Mouse (Mus musculus) forebrain, embryonic 11.5 days (tissue): ENCODE measurements around the gene Pou3f1. TPM values are rescaled to one million over a fixed set of nuclear protein-coding genes. Genes with fewer than 3 reads are reported as not detected.

Source experiments
- ATAC-seq: fragments of 200-750 bp; cut with Nextera tagmentation; replicated peaks from 2 replicates; pipeline ENCODE4 v1.8.0; 2017; ENCODE audit warnings: moderate TSS enrichment; ENCODE audit not compliant: low FRiP score
- DNase-seq: peaks from one replicate; pipeline ENCODE4 v3.0.0-alpha.2; 2017; ENCODE audit warnings: low spot score
- H3K27ac ChIP-seq: fragments of 300-500 bp; sonication (generic); 2 replicates; pipeline ENCODE4 v1.5.1; 2014; ENCODE audit warnings: low read depth, low read length
- H3K27me3 ChIP-seq: fragments of 300-500 bp; sonication (generic); 2 replicates; pipeline ENCODE4 v1.6.1; 2014; ENCODE audit warnings: mild to moderate bottlenecking, low read length, mixed read lengths; ENCODE audit not compliant: control insufficient read depth, insufficient read depth
- H3K36me3 ChIP-seq: fragments of 300-500 bp; sonication (generic); 2 replicates; pipeline ENCODE4 v1.6.1; 2014; ENCODE audit warnings: mild to moderate bottlenecking, low read length, moderate library complexity, mixed read lengths; ENCODE audit not compliant: control insufficient read depth, insufficient read depth
- H3K4me1 ChIP-seq: fragments of 300-500 bp; sonication (generic); replicated peaks from 2 replicates; pipeline ENCODE4 v1.6.1; 2014; ENCODE audit warnings: low read length, mixed read lengths; ENCODE audit not compliant: control insufficient read depth, insufficient read depth
- H3K4me2 ChIP-seq: fragments of 300-500 bp; sonication (generic); 2 replicates; pipeline ENCODE4 v1.6.1; 2014; ENCODE audit warnings: low read depth, mild to moderate bottlenecking, low read length, moderate library complexity, mixed read lengths; ENCODE audit not compliant: severe bottlenecking
- H3K4me3 ChIP-seq: fragments of 300-500 bp; sonication (generic); 2 replicates; pipeline ENCODE4 v1.5.1; 2014; ENCODE audit warnings: low read depth, low read length
- H3K9ac ChIP-seq: fragments of 300-500 bp; sonication (generic); 2 replicates; pipeline ENCODE4 v1.6.1; 2014; ENCODE audit warnings: low read length
- H3K9me3 ChIP-seq: fragments of 300-500 bp; sonication (generic); 2 replicates; pipeline ENCODE4 v1.6.1; 2016; ENCODE audit warnings: low read length, mixed read lengths; ENCODE audit not compliant: control insufficient read depth
- WGBS: fragments of 180-500 bp; shearing (Covaris S2); extraction: QIAGEN DNeasy Blood & Tissue Kit; methylation state at CpG from one replicate; pipeline ENCODE4 v1.1.7; 2014; 5-methylcytosine and 5-hydroxymethylcytosine counted together
- polyA plus RNA-seq: library from polyadenylated mRNA; unstranded; fragments of >200 nt; fragmentation: Nextera tagmentation; extraction: Ambion mirVana; gene quantifications from 2 replicates; pipeline ENCODE4 v1.2.1, GENCODE M21; 2014

Gene Pou3f1
- polyA plus RNA-seq, 1 experiment from 2014 or later: 8.6 TPM

DNA sequence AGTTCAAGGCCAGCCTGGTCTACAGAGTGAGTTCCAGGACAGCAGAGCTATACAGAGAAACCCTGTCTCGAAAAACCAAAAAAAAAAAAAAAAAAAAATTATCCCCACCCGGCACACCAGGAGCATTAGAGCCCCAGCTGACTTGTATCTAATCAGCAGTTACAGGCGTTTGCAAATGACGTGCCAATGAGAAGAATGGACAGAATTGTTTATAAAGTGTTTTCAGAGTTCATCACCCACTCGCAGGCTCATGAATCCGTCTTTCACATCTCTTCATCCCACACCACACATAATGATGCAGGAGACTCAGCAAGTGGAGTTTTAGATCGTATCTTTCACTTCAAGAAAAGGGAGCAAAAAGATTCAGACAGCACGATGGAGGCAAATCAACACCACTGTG, 28.8 kb downstream of the Pou3f1 start:
- 93% methylated on average over 8 of the region's 8 CpGs for WGBS
- H3K36me3 ChIP-seq: peaks cover 2% of the 10 kb centered on the region; the same call in 1 of the 2 replicates
- H3K9me3 ChIP-seq: no peaks in the 10 kb centered on the region

DNA sequence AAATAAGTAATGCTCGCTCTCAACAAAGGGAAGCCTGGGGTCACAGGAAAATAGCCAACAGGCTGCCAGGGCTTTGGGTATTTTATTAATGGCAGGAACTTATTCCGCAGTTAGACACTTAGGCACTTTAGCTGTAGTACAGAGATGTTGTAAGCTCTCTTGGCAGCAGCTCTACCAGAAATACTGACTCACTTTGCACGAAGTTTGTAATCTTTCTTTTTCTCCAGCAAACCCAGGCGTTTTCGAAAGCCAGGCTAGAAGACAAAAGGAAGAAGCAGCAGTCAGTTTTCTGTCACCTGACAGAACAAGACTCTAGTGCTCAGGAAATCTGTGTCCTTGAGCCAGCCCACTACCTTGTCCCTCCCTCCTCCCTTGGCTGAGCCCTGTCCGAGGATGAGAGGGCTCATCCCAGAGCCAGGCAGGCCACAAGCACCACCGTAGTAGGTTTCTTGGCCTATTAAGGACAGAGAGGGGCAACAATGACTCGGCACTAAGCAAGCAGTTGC, 29.3 kb downstream of the Pou3f1 start:
- WGBS: 91% methylated on average over 8 of the region's 8 CpGs
- no peak overlapping the region for H3K9ac ChIP-seq
- H3K4me1 ChIP-seq: no peaks in the 10 kb centered on the region
- H3K36me3 ChIP-seq: peaks cover 2% of the 10 kb centered on the region; the same call in 1 of the 2 replicates
- no peaks in the 10 kb centered on the region for H3K27me3 ChIP-seq
- H3K27ac ChIP-seq: no peak overlapping the region
- no peaks in the 10 kb centered on the region for H3K9me3 ChIP-seq
- H3K4me2 ChIP-seq: no peak overlapping the region
- H3K4me3 ChIP-seq: no peak overlapping the region
- ATAC-seq (no peak), DNase-seq (no peak)

More for the DNA sequence above, 28.8 kb downstream of the Pou3f1 start:
- no peak overlapping the region for H3K9ac ChIP-seq
- H3K4me1 ChIP-seq: no peaks in the 10 kb centered on the region
- no peaks in the 10 kb centered on the region for H3K27me3 ChIP-seq
- H3K4me2 ChIP-seq: no peak overlapping the region
- no peak overlapping the region for H3K4me3 ChIP-seq
- H3K27ac ChIP-seq: no peak overlapping the region
- no peak for DNase-seq
- no peak for ATAC-seq

DNA sequence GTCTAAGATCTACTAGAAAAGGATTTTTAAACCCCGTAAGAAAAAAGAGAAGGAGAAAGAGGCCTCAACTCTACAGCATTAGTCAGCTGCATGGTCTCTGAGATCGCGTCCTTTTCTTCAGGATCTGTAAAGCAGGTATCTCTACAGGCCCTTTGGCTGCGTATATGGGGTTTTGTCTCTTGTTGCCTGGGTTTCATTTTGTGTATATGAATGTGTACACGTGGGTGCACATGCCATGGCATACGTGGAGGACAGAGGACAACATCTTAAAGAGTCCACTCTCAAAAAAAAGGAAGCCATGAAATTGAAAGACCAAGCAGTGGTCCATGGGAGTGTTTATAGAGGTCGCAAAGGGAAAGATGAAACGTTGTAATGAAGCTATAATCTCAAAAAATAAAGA, 34.8 kb downstream of the Pou3f1 start:
- Histone ChIP-seq H3K36me3 (no peaks in the 10 kb centered on the region), H3K27ac (no peak overlapping the region), H3K9ac (no peak overlapping the region; the same call in 1 of the 2 replicates), H3K9me3 (no peaks in the 10 kb centered on the region), H3K27me3 (0 out of 2 replicates have a peak, but pooled peaks cover 2% of the 10 kb centered on the region), H3K4me3 (no peak overlapping the region), H3K4me2 (no peak overlapping the region), H3K4me1 (peaks cover 4% of the 10 kb centered on the region; the same call in 1 of the 2 replicates)
- no peak for ATAC-seq
- no peak for DNase-seq
- 87% methylated on average over 8 of the region's 8 CpGs for WGBS

DNA sequence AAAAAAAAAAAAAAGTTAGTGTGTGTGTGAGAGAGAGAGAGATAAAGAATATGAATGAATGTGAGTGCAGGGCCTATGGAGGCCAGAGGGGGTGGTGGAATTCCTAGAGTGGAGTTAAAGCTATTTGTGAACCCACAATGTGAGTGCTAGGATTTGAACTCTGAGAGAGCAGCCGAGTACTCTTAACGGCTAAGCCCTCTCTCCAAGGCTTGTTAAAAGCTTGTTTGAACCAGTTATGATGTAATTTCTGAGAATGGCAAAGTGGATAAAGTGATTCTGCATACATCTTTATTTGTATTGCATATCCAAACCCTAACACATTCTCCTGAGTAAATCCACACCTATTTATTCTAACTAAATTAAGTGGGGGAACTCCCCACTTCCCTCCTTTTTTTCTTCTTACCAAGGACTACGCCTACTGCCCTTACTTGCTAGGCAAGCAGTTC, 35.8 kb downstream of the Pou3f1 start:
- peaks cover 4% of the 10 kb centered on the region; the same call in 1 of the 2 replicates for H3K4me1 ChIP-seq
- no peak for DNase-seq
- H3K9me3 ChIP-seq: no peaks in the 10 kb centered on the region
- H3K36me3 ChIP-seq: no peaks in the 10 kb centered on the region
- H3K4me3 ChIP-seq: peak overlapping the region; percentile 91
- no peak overlapping the region for H3K27ac ChIP-seq
- H3K27me3 ChIP-seq: 0 out of 2 replicates have a peak, but pooled peaks cover 2% of the 10 kb centered on the region
- peak overlapping the region; percentile 72 for H3K4me2 ChIP-seq
- peak overlapping the region; percentile 81 for H3K9ac ChIP-seq
- WGBS: 74% methylated on average over 3 of the region's 3 CpGs
- ATAC-seq: no peak

DNA sequence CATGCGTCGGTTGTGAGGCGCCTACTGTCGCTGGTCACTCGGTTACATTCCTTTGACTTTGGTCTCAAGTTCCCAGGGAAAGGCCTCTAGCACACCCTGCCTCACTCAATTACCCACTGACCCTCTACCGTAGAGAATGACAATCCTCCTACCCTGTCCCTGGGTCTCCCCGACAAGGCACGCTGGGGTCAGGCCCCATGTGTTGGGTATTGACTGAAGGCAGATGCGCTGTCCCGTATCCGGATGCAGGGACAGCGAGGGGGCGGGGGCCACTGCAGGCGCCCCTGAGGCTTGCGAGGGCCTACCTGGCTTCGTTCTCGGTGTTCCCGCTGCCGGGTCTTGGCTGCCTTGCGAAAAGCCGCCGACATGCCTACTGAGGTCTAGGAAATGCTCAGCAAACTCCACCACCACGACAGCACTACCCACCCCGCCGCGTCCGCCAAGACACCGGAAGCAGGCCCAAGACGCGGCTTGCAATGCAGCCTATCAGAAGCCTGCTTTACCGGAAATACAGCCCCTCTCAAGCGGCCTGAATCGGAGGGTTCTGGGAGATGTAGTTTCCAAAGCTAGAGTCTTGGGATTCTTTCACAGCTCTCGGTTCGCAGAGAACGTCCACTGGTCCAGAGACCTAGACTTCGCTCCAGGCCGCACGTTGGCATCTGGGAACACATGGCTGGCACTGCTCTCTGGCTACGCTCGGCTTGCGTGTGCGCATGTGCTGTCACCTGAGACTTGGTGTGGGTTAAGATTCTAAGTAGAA, 36.7 kb downstream of the Pou3f1 start, which contains the start of gene Utp11:
Utp11 (minus strand) TSS at position 466 of the 760 bp plus-strand sequence.
- H3K9ac ChIP-seq: peak within 1 kb of the TSS; percentile 81
- H3K27ac ChIP-seq: no peak within 1 kb of the TSS
- no peaks in the 10 kb centered on the region for H3K9me3 ChIP-seq
- H3K4me3 ChIP-seq: peak within 1 kb of the TSS; percentile 91
- H3K36me3 ChIP-seq: no peaks in the 10 kb centered on the region
- WGBS: under 1% methylated on average over 43 of the region's 43 CpGs
- peaks cover 4% of the 10 kb centered on the region; the same call in 1 of the 2 replicates for H3K4me1 ChIP-seq
- DNase-seq (peak; percentile 88), ATAC-seq (peak; percentile 96)
- H3K27me3 ChIP-seq: 0 out of 2 replicates have a peak, but pooled peaks cover 2% of the 10 kb centered on the region
- peak within 1 kb of the TSS; percentile 72 for H3K4me2 ChIP-seq

DNA sequence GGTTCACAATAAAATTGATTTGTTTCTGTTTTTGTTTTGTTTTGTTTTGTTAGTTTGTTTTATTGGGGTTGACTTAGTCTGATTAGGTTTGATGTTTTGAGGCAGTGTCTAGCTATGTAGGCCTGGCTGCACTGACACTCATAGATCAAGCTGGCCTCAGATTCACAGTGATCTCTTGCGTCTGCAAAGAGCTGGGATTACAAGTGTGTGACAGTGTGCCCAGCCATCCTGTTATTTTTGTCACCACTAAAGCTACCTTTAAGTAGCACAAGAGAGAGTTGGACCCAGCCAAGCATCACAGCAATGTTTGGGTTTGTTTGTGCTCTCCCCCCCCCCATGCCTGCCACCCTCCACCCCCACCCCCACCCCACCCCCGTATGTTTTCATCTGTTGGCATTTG, 38.0 kb downstream of the Pou3f1 start:
- Histone ChIP-seq H3K27ac (no peak overlapping the region), H3K4me3 (no peak overlapping the region), H3K9ac (no peak overlapping the region), H3K4me1 (peaks cover 4% of the 10 kb centered on the region; the same call in 1 of the 2 replicates), H3K36me3 (no peaks in the 10 kb centered on the region), H3K27me3 (0 out of 2 replicates have a peak, but pooled peaks cover 2% of the 10 kb centered on the region), H3K9me3 (no peaks in the 10 kb centered on the region), H3K4me2 (no peak overlapping the region)
- 77% methylated on average over 2 of the region's 2 CpGs for WGBS
- DNase-seq: no peak
- no peak for ATAC-seq

DNA sequence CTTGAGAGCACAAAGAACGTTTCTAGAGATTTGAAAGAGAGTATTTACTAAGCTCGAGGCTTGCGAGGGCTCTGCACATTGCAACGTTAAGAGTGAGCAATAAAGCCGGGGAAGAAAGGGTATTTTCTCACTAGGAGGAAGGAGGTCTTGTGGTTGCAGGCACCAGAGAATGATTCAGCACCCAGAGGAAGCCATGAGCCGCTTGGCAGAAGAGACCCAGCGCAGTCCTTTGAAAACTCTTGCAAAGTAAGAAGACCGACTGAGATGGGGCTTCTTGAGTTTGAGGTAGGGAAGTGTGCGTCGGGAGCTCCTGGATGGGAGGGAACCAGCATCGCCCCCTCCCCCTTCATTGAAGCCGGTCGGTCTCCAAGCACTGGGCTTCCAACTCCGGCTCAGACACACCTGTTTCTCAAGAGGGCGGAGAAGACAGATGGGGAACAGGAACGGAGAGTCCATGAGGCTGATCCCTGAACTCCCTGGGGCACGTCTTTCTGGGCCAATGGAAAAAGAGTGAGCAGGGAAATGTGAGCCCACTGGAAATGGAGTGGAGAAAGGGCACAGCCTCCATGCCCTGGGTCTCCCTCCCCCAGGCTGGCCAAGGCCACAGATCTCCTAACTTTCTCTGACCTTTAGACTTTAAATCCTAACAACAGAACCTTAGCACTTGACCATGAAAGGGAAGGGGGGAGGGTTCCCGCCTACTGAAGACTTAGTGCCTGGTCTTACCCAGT, 39.3 kb downstream of the Pou3f1 start:
- Histone ChIP-seq H3K4me1 (peaks cover 6% of the 10 kb centered on the region; the same call in 1 of the 2 replicates), H3K4me3 (no peak overlapping the region), H3K9me3 (no peaks in the 10 kb centered on the region), H3K9ac (no peak overlapping the region), H3K4me2 (no peak overlapping the region), H3K27me3 (0 out of 2 replicates have a peak, but pooled peaks cover 2% of the 10 kb centered on the region), H3K36me3 (no peaks in the 10 kb centered on the region), H3K27ac (no peak overlapping the region)
- ATAC-seq (no peak), DNase-seq (no peak)
- 13% methylated on average over 18 of the region's 18 CpGs for WGBS

DNA sequence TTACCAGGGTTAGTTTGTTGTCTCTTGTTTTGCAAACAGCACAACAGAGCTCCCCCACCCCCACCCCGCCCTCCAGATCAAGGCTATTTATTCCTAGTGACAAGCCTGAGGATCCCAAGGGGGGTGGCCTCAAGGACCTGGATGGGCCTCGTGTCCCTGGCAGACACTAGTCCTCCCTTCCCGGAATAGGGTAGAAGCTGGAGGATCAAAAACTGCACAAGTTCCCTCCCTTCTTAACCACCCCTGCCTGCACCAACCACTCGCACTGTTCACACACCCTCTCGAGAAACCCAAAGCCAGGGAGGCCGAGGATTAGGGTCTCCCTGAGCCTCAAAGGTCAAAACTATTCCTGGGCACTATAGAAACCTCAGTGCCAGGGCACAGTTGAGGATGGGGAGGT, 43.2 kb downstream of the Pou3f1 start:
- WGBS: 5% methylated on average over 6 of the region's 6 CpGs
- Histone ChIP-seq H3K4me3 (no peak overlapping the region), H3K4me1 (peaks cover 19% of the 10 kb centered on the region), H3K27me3 (0 out of 2 replicates have a peak, but pooled peaks cover 2% of the 10 kb centered on the region), H3K27ac (no peak overlapping the region), H3K4me2 (peak overlapping the region; percentile 98), H3K36me3 (no peaks in the 10 kb centered on the region), H3K9me3 (no peaks in the 10 kb centered on the region), H3K9ac (no peak overlapping the region)
- ATAC-seq (no peak), DNase-seq (no peak)
